Mouse (Mus musculus) megakaryocyte, embryonic 14.5 days (primary cell): ENCODE data around the gene Snx5. TPM values are rescaled to one million over a fixed set of nuclear protein-coding genes. Genes with fewer than 3 reads are reported as not detected.

Source experiments
- H3K27me3 ChIP-seq: replicated peaks from 2 replicates; pipeline ENCODE3; 2012; ENCODE audit warnings: inconsistent platforms
- H3K36me3 ChIP-seq: replicated peaks from 2 replicates; pipeline ENCODE3; 2012; ENCODE audit warnings: low read length, inconsistent platforms, mixed read lengths
- H3K4me1 ChIP-seq: 2 replicates; pipeline ENCODE4 v1.6.1; 2012; ENCODE audit warnings: inconsistent platforms
- H3K4me3 ChIP-seq: replicated peaks from 2 replicates; pipeline ENCODE3; 2012; ENCODE audit warnings: moderate library complexity, mild to moderate bottlenecking, inconsistent platforms
- H3K9me3 ChIP-seq: 2 replicates; pipeline ENCODE4 v1.6.1; 2012; ENCODE audit warnings: inconsistent platforms
- FLI1 ChIP-seq: IDR thresholded peaks from 2 replicates; pipeline ENCODE4 v1.6.1; 2012; ENCODE audit warnings: low read length, inconsistent platforms, mixed read lengths
- GATA1 ChIP-seq: IDR thresholded peaks from 3 replicates; pipeline ENCODE4 v1.6.1; 2012; ENCODE audit warnings: mixed read lengths, low read length, inconsistent platforms, borderline replicate concordance
- polyA plus RNA-seq: library from polyadenylated mRNA; stranded (reverse); fragments of >175 nt; gene quantifications from 2 replicates; pipeline ENCODE4 v1.2.3, GENCODE M21; 2012; ENCODE audit warnings: low replicate concordance; ENCODE audit not compliant: insufficient read depth

The Snx5 gene
- polyA plus RNA-seq, 1 experiment = 34.2 TPM

- peak overlapping the region; percentile 87 for H3K4me3 ChIP-seq
- H3K36me3 ChIP-seq = peaks cover 10% of the 10 kb centered on the region
- peaks cover 23% of the 10 kb centered on the region for H3K4me1 ChIP-seq
- H3K27me3 ChIP-seq = no peaks in the 10 kb centered on the region
- TF ChIP-seq GATA1 (no peak), FLI1 (no peak)
- H3K9me3 ChIP-seq = peaks cover 18% of the 10 kb centered on the region
Measured at GRCm38 (mm10) chr2:144231115-144231514, 39.6 kb downstream of the Snx5 start.

GRCm38 (mm10) chr2:144230498-144230897, 40.2 kb downstream of the Snx5 start:
- no peaks in the 10 kb centered on the region for H3K27me3 ChIP-seq
- peak overlapping the region; percentile 87 for H3K4me3 ChIP-seq
- peaks cover 18% of the 10 kb centered on the region for H3K9me3 ChIP-seq
- H3K4me1 ChIP-seq = peaks cover 23% of the 10 kb centered on the region
- TF ChIP-seq FLI1 = no peak
- no peak for TF ChIP-seq GATA1
- H3K36me3 ChIP-seq = peaks cover 10% of the 10 kb centered on the region

GRCm38 (mm10) chr2:144229647-144230046, 41.1 kb downstream of the Snx5 start:
- no peak overlapping the region for H3K4me3 ChIP-seq
- peaks cover 23% of the 10 kb centered on the region for H3K4me1 ChIP-seq
- H3K27me3 ChIP-seq = no peaks in the 10 kb centered on the region
- H3K9me3 ChIP-seq = peaks cover 15% of the 10 kb centered on the region
- TF ChIP-seq GATA1 = no peak
- no peak for TF ChIP-seq FLI1
- peaks cover 8% of the 10 kb centered on the region for H3K36me3 ChIP-seq

GRCm38 (mm10) chr2:144228521-144229346, 42.0 kb downstream of the Snx5 start:
- Histone ChIP-seq H3K36me3 (peaks cover 5% of the 10 kb centered on the region), H3K4me3 (no peak overlapping the region), H3K4me1 (peaks cover 28% of the 10 kb centered on the region)

GRCm38 (mm10) chr2:144226906-144227586, 43.7 kb downstream of the Snx5 start:
- Histone ChIP-seq H3K36me3 (peaks cover 5% of the 10 kb centered on the region), H3K27me3 (no peaks in the 10 kb centered on the region)
- no peak for TF ChIP-seq FLI1
- no peak for TF ChIP-seq GATA1

More at GRCm38 (mm10) chr2:144228521-144229346, 42.0 kb downstream of the Snx5 start:
- Histone ChIP-seq H3K9me3 (peaks cover 11% of the 10 kb centered on the region), H3K27me3 (no peaks in the 10 kb centered on the region)
- TF ChIP-seq GATA1 = no peak
- no peak for TF ChIP-seq FLI1

GRCm38 (mm10) chr2:144224351-144224750, 46.4 kb downstream of the Snx5 start:
- TF ChIP-seq FLI1 = no peak
- no peak for TF ChIP-seq GATA1
- peak overlapping the region; percentile 44 for H3K4me3 ChIP-seq
- peaks cover 5% of the 10 kb centered on the region for H3K36me3 ChIP-seq
- peaks cover 18% of the 10 kb centered on the region for H3K9me3 ChIP-seq
- H3K4me1 ChIP-seq = peaks cover 14% of the 10 kb centered on the region
- peaks cover 2% of the 10 kb centered on the region for H3K27me3 ChIP-seq

More at GRCm38 (mm10) chr2:144226906-144227586, 43.7 kb downstream of the Snx5 start:
- H3K9me3 ChIP-seq = peaks cover 11% of the 10 kb centered on the region
- no peak overlapping the region for H3K4me3 ChIP-seq
- peaks cover 35% of the 10 kb centered on the region for H3K4me1 ChIP-seq

GRCm38 (mm10) chr2:144215601-144216000, 55.1 kb downstream of the Snx5 start:
- Histone ChIP-seq H3K4me1 (peaks cover 51% of the 10 kb centered on the region), H3K4me3 (no peak overlapping the region), H3K9me3 (no peaks in the 10 kb centered on the region), H3K27me3 (no peaks in the 10 kb centered on the region), H3K36me3 (no peaks in the 10 kb centered on the region)
- TF ChIP-seq FLI1 (no peak), GATA1 (no peak)

- TF ChIP-seq FLI1 = no peak
- TF ChIP-seq GATA1 = no peak
- H3K4me3 ChIP-seq = no peak overlapping the region
Measured at GRCm38 (mm10) chr2:144215195-144215594, 55.5 kb downstream of the Snx5 start.

GRCm38 (mm10) chr2:144214508-144215185, 56.1 kb downstream of the Snx5 start:
- Histone ChIP-seq H3K4me1 (peaks cover 60% of the 10 kb centered on the region), H3K4me3 (no peak overlapping the region), H3K27me3 (no peaks in the 10 kb centered on the region), H3K9me3 (no peaks in the 10 kb centered on the region), H3K36me3 (no peaks in the 10 kb centered on the region)
- no peak for TF ChIP-seq GATA1
- TF ChIP-seq FLI1 = no peak

More at GRCm38 (mm10) chr2:144215195-144215594, 55.5 kb downstream of the Snx5 start:
- Histone ChIP-seq H3K4me1 (peaks cover 55% of the 10 kb centered on the region), H3K36me3 (no peaks in the 10 kb centered on the region), H3K9me3 (no peaks in the 10 kb centered on the region), H3K27me3 (no peaks in the 10 kb centered on the region)
